Mouse (Mus musculus) liver, postnatal 0 days (tissue): ENCODE results near the gene Inha. TPM values are rescaled to one million over a fixed set of nuclear protein-coding genes. Genes with fewer than 3 reads are reported as not detected.

Experiments
- ATAC-seq: fragments of 200-750 bp; cut with Nextera tagmentation; 2 replicates; pipeline ENCODE4 v1.8.0; 2017; ENCODE audit warnings: mild to moderate bottlenecking, moderate library complexity
- DNase-seq: peaks from one replicate; pipeline ENCODE4 v3.0.0-alpha.2; 2016
- H3K27ac ChIP-seq: fragments of 300-500 bp; sonication (generic); 2 replicates; pipeline ENCODE4 v1.5.1; 2014; ENCODE audit warnings: antibody characterized with exemption, moderate library complexity, mild to moderate bottlenecking, low read depth
- H3K27me3 ChIP-seq: fragments of 300-500 bp; sonication (generic); 2 replicates; pipeline ENCODE4 v1.6.1; 2014; ENCODE audit warnings: low read length, control low read depth, mixed read lengths; ENCODE audit not compliant: insufficient read depth
- H3K36me3 ChIP-seq: fragments of 300-500 bp; sonication (generic); replicated peaks from 2 replicates; pipeline ENCODE4 v1.6.1; 2014; ENCODE audit warnings: mild to moderate bottlenecking, control low read depth, low read length, moderate library complexity, mixed read lengths; ENCODE audit not compliant: insufficient read depth
- H3K4me1 ChIP-seq: fragments of 300-500 bp; sonication (generic); 2 replicates; pipeline ENCODE4 v1.6.1; 2014; ENCODE audit warnings: antibody characterized with exemption, mild to moderate bottlenecking, control low read depth; ENCODE audit not compliant: insufficient read depth
- H3K4me2 ChIP-seq: fragments of 300-500 bp; sonication (generic); 2 replicates; pipeline ENCODE4 v1.6.1; 2014; ENCODE audit warnings: low read depth, mild to moderate bottlenecking, low read length, moderate library complexity, mixed read lengths
- H3K4me3 ChIP-seq: fragments of 300-500 bp; sonication (generic); 2 replicates; pipeline ENCODE4 v1.5.1; 2014; ENCODE audit warnings: low read depth, low read length
- H3K9ac ChIP-seq: fragments of 300-500 bp; sonication (generic); replicated peaks from 2 replicates; pipeline ENCODE4 v1.6.1; 2014; ENCODE audit warnings: mild to moderate bottlenecking, moderate library complexity
- H3K9me3 ChIP-seq: fragments of 300-500 bp; sonication (generic); 2 replicates; pipeline ENCODE4 v1.6.1; 2016; ENCODE audit warnings: mild to moderate bottlenecking, control low read depth, low read length, mixed read lengths
- CTCF ChIP-seq: sonication (generic); IDR thresholded peaks from 2 replicates; pipeline ENCODE4 v1.5.1; 2016; ENCODE audit warnings: antibody characterized with exemption, low read depth
- EP300 ChIP-seq: IDR thresholded peaks from 2 replicates; pipeline ENCODE4 v1.6.1; 2016; ENCODE audit warnings: antibody characterized with exemption, low read depth, mild to moderate bottlenecking
- whole genome bisulfite sequencing: fragments of 180-500 bp; shearing (Covaris S2); extraction: QIAGEN DNeasy Blood & Tissue Kit; methylation state at CpG from one replicate; pipeline ENCODE4 v1.1.7; 2014; ENCODE audit not compliant: insufficient replicate concordance; 5-methylcytosine and 5-hydroxymethylcytosine counted together
- polyA plus RNA-seq: library from polyadenylated mRNA; unstranded; fragments of >200 nt; fragmentation: Nextera tagmentation; extraction: Ambion mirVana; gene quantifications from 2 replicates; pipeline ENCODE4 v1.2.1, GENCODE M21; 2015

Inha gene
- polyA plus RNA-seq, 1 experiment from 2014 or later = 0.33 TPM

GRCm38 (mm10) chr1:75558388-75559178, 51.7 kb downstream of the Inha start:
- Histone ChIP-seq H3K27ac (no peak overlapping the region), H3K9ac (no peak overlapping the region), H3K4me2 (no peak overlapping the region), H3K27me3 (no peaks in the 10 kb centered on the region), H3K4me3 (no peak overlapping the region), H3K4me1 (0 out of 2 replicates have a peak, but pooled peaks cover 3% of the 10 kb centered on the region), H3K36me3 (no peaks in the 10 kb centered on the region), H3K9me3 (no peaks in the 10 kb centered on the region)
- WGBS = 75% methylated on average over 18 of the region's 18 CpGs
- DNase-seq = no peak
- no peak for ATAC-seq
- no peak for TF ChIP-seq EP300
- no peak for TF ChIP-seq CTCF

GRCm38 (mm10) chr1:75559212-75559925, 52.5 kb downstream of the Inha start:
- TF ChIP-seq CTCF = peak; percentile 100
- TF ChIP-seq EP300 = no peak
- 0 out of 2 replicates have a peak, but pooled peaks cover 3% of the 10 kb centered on the region for H3K4me1 ChIP-seq
- H3K9me3 ChIP-seq = no peaks in the 10 kb centered on the region
- H3K4me2 ChIP-seq = no peak overlapping the region
- peak; percentile 92 for DNase-seq
- no peak overlapping the region for H3K4me3 ChIP-seq
- H3K27me3 ChIP-seq = no peaks in the 10 kb centered on the region
- no peak overlapping the region for H3K9ac ChIP-seq
- ATAC-seq = peak; percentile 98
- no peaks in the 10 kb centered on the region for H3K36me3 ChIP-seq
- no peak overlapping the region for H3K27ac ChIP-seq
- 8% methylated on average over 17 of the region's 17 CpGs for WGBS

Other genes with a start within 250 kb of the Inha start
- 0.02 and 0.09 TPM in 2 replicates for gene Ptprn, start 242.6 kb upstream of the Inha start, polyA plus RNA-seq
- not detected in 2 replicates for gene Resp18, start 228.7 kb upstream of the Inha start, polyA plus RNA-seq
- gene Dnpep, start 189.1 kb upstream of the Inha start, polyA plus RNA-seq = 50.5 and 52.8 TPM in 2 replicates
- gene Des, start 146.7 kb upstream of the Inha start, polyA plus RNA-seq = 4.0 and 14.2 TPM in 2 replicates
- 3.4 and 3.5 TPM in 2 replicates for gene Speg, start 131.8 kb upstream of the Inha start, polyA plus RNA-seq
- 21.0 and 22.0 TPM in 2 replicates for gene Gmppa, start 71.1 kb upstream of the Inha start, polyA plus RNA-seq
- not detected in 2 replicates for gene Asic4, start 56.6 kb upstream of the Inha start, polyA plus RNA-seq
- gene Chpf, start 27.8 kb upstream of the Inha start, polyA plus RNA-seq = 3.1 and 3.3 TPM in 2 replicates
- gene Tmem198, start 27.5 kb upstream of the Inha start, polyA plus RNA-seq = 0.08 TPM in 1 of 2 replicates, not detected in the other
- gene Obsl1, start 625 bp upstream of the Inha start, polyA plus RNA-seq = 3.4 and 4.5 TPM in 2 replicates
- 3.3 TPM in 2 replicates for gene Stk11ip, start 14.5 kb downstream of the Inha start, polyA plus RNA-seq
- gene Slc4a3, start 39.2 kb downstream of the Inha start, polyA plus RNA-seq = 0.40 and 0.42 TPM in 2 replicates